Mouse (Mus musculus) embryonic facial prominence, embryonic 14.5 days (tissue): ENCODE results near the gene Zic3. TPM values are rescaled to one million over a fixed set of nuclear protein-coding genes. Genes with fewer than 3 reads are reported as not detected.
A peak's percentile ranks its signal among the peaks of the same experiment; 100 is the strongest.

Experiments
- ATAC-seq: fragments of 200-750 bp; cut with Nextera tagmentation; 2 replicates; pipeline ENCODE4 v1.8.0; 2017; ENCODE audit warnings: low read depth, moderate number of reproducible peaks, moderate TSS enrichment
- DNase-seq: peaks from one replicate; pipeline ENCODE4 v3.0.0-alpha.2; 2015; ENCODE audit warnings: low spot score
- H3K27ac ChIP-seq: fragments of 300-500 bp; sonication (generic); replicated peaks from 2 replicates; pipeline ENCODE4 v1.5.1; 2014; ENCODE audit warnings: low read depth, mild to moderate bottlenecking, low read length, moderate library complexity
- H3K27me3 ChIP-seq: fragments of 300-500 bp; sonication (generic); replicated peaks from 2 replicates; pipeline ENCODE4 v1.6.1; 2014; ENCODE audit warnings: low read length; ENCODE audit not compliant: control insufficient read depth, insufficient read depth
- H3K36me3 ChIP-seq: fragments of 300-500 bp; sonication (generic); 2 replicates; pipeline ENCODE4 v1.6.1; 2014; ENCODE audit warnings: low read length, mixed read lengths; ENCODE audit not compliant: control insufficient read depth, insufficient read depth
- H3K4me1 ChIP-seq: fragments of 300-500 bp; sonication (generic); 2 replicates; pipeline ENCODE4 v1.6.1; 2014; ENCODE audit warnings: antibody characterized with exemption, low read length; ENCODE audit not compliant: control insufficient read depth, insufficient read depth
- H3K4me2 ChIP-seq: fragments of 300-500 bp; sonication (generic); 2 replicates; pipeline ENCODE4 v1.6.1; 2014; ENCODE audit warnings: low read depth, mild to moderate bottlenecking, low read length, moderate library complexity, mixed read lengths
- H3K4me3 ChIP-seq: fragments of 300-500 bp; sonication (generic); 2 replicates; pipeline ENCODE4 v1.5.1; 2014; ENCODE audit warnings: low read depth, mild to moderate bottlenecking, low read length
- H3K9ac ChIP-seq: fragments of 300-500 bp; sonication (generic); 2 replicates; pipeline ENCODE4 v1.6.1; 2014; ENCODE audit warnings: low read depth, mild to moderate bottlenecking, low read length, moderate library complexity, mixed read lengths
- H3K9me3 ChIP-seq: fragments of 300-500 bp; sonication (generic); 2 replicates; pipeline ENCODE4 v1.6.1; 2016; ENCODE audit warnings: low read length; ENCODE audit not compliant: control insufficient read depth
- WGBS: fragments of 180-500 bp; shearing (Covaris S2); extraction: QIAGEN DNeasy Blood & Tissue Kit; methylation state at CpG from one replicate; pipeline ENCODE4 v1.1.7; 2014; 5-methylcytosine and 5-hydroxymethylcytosine counted together
- polyA plus RNA-seq: library from polyadenylated mRNA; unstranded; fragments of >200 nt; fragmentation: Nextera tagmentation; extraction: Ambion mirVana; gene quantifications from 2 replicates; pipeline ENCODE4 v1.2.1, GENCODE M21; 2014

Zic3 gene
- polyA plus RNA-seq, 1 experiment from 2014 or later = 3.3 TPM

GRCm38 (mm10) chrX:58033521-58033920 lies 11.0 kb downstream of the Zic3 start:
- Histone ChIP-seq H3K27ac (no peak overlapping the region), H3K4me2 (no peak overlapping the region), H3K9ac (no peak overlapping the region), H3K27me3 (peaks cover 80% of the 10 kb centered on the region), H3K4me3 (peak overlapping the region; percentile 3; the same call in 1 of the 2 replicates), H3K36me3 (no peaks in the 10 kb centered on the region), H3K4me1 (no peaks in the 10 kb centered on the region), H3K9me3 (no peaks in the 10 kb centered on the region)
- no peak for ATAC-seq
- 26% methylated on average over 21 of the region's 22 CpGs for WGBS
- DNase-seq = no peak

- DNase-seq (peak; percentile 47), ATAC-seq (peak; percentile 84)
- Histone ChIP-seq H3K9me3 (no peaks in the 10 kb centered on the region), H3K36me3 (no peaks in the 10 kb centered on the region), H3K4me3 (peak overlapping the region; percentile 41), H3K27me3 (peaks cover 74% of the 10 kb centered on the region), H3K27ac (no peak overlapping the region), H3K4me2 (peak overlapping the region; percentile 52), H3K4me1 (no peaks in the 10 kb centered on the region), H3K9ac (peak overlapping the region; percentile 40; the same call in 1 of the 2 replicates)
- 17% methylated on average over 42 of the region's 70 CpGs for WGBS
Observed at GRCm38 (mm10) chrX:58038061-58039007, 15.8 kb downstream of the Zic3 start.

- no peaks in the 10 kb centered on the region for H3K9me3 ChIP-seq
- H3K4me1 ChIP-seq = no peaks in the 10 kb centered on the region
- H3K27me3 ChIP-seq = peaks cover 62% of the 10 kb centered on the region
- H3K4me2 ChIP-seq = no peak overlapping the region
- no peaks in the 10 kb centered on the region for H3K36me3 ChIP-seq
- no peak overlapping the region for H3K4me3 ChIP-seq
- no peak for ATAC-seq
- H3K9ac ChIP-seq = no peak overlapping the region
- DNase-seq = no peak
- 36% methylated on average over 4 of the region's 4 CpGs for WGBS
- H3K27ac ChIP-seq = no peak overlapping the region
Observed at GRCm38 (mm10) chrX:58039703-58040102, 17.2 kb downstream of the Zic3 start.

GRCm38 (mm10) chrX:58041865-58042264 lies 19.4 kb downstream of the Zic3 start:
- H3K27ac ChIP-seq = no peak overlapping the region
- WGBS = 53% methylated on average over 3 of the region's 3 CpGs
- no peak for DNase-seq
- H3K9me3 ChIP-seq = no peaks in the 10 kb centered on the region
- no peak for ATAC-seq
- H3K36me3 ChIP-seq = no peaks in the 10 kb centered on the region
- no peak overlapping the region for H3K4me2 ChIP-seq
- peaks cover 49% of the 10 kb centered on the region for H3K27me3 ChIP-seq
- H3K4me3 ChIP-seq = no peak overlapping the region
- no peaks in the 10 kb centered on the region for H3K4me1 ChIP-seq
- no peak overlapping the region for H3K9ac ChIP-seq

GRCm38 (mm10) chrX:58042512-58042911 lies 20.0 kb downstream of the Zic3 start:
- Histone ChIP-seq H3K9ac (no peak overlapping the region), H3K27ac (no peak overlapping the region), H3K4me1 (no peaks in the 10 kb centered on the region), H3K36me3 (no peaks in the 10 kb centered on the region), H3K4me2 (no peak overlapping the region), H3K4me3 (no peak overlapping the region), H3K9me3 (no peaks in the 10 kb centered on the region), H3K27me3 (peaks cover 45% of the 10 kb centered on the region)
- 75% methylated on average over 4 of the region's 4 CpGs for WGBS
- DNase-seq = no peak
- ATAC-seq = no peak
